Mouse (Mus musculus) stomach, embryonic 14.5 days (tissue): ENCODE data around the gene Tubd1. TPM values are rescaled to one million over a fixed set of nuclear protein-coding genes. Genes with fewer than 3 reads are reported as not detected.

Experiments used
- ATAC-seq: fragments of 200-750 bp; cut with Nextera tagmentation; 2 replicates; pipeline ENCODE4 v1.8.0; 2017; ENCODE audit warnings: low read depth, moderate TSS enrichment; ENCODE audit not compliant: insufficient number of reproducible peaks, insufficient read depth, low FRiP score
- H3K27ac ChIP-seq: fragments of 300-500 bp; sonication (generic); 2 replicates; pipeline ENCODE4 v1.5.1; 2014; ENCODE audit warnings: mild to moderate bottlenecking, low read length, moderate library complexity, mixed read lengths
- H3K27me3 ChIP-seq: fragments of 300-500 bp; sonication (generic); 2 replicates; pipeline ENCODE4 v1.6.1; 2014; ENCODE audit warnings: low read length, control low read depth, mixed read lengths; ENCODE audit not compliant: control insufficient read depth, insufficient read depth
- H3K36me3 ChIP-seq: fragments of 300-500 bp; sonication (generic); 2 replicates; pipeline ENCODE4 v1.6.1; 2014; ENCODE audit warnings: mild to moderate bottlenecking, control low read depth, low read length, moderate library complexity, mixed read lengths; ENCODE audit not compliant: control insufficient read depth, insufficient read depth
- H3K4me1 ChIP-seq: fragments of 300-500 bp; sonication (generic); 2 replicates; pipeline ENCODE4 v1.6.1; 2014; ENCODE audit warnings: low read length, control low read depth, mixed read lengths; ENCODE audit not compliant: control insufficient read depth, insufficient read depth
- H3K4me2 ChIP-seq: fragments of 300-500 bp; sonication (generic); replicated peaks from 2 replicates; pipeline ENCODE4 v1.6.1; 2014; ENCODE audit warnings: low read depth, low read length, control low read depth
- H3K4me3 ChIP-seq: fragments of 300-500 bp; sonication (generic); 2 replicates; pipeline ENCODE4 v1.5.1; 2014; ENCODE audit warnings: low read depth, low read length, control low read depth
- H3K9ac ChIP-seq: fragments of 300-500 bp; sonication (generic); replicated peaks from 2 replicates; pipeline ENCODE4 v1.6.1; 2014; ENCODE audit warnings: low read depth, mild to moderate bottlenecking, control low read depth, low read length, moderate library complexity, mixed read lengths
- H3K9me3 ChIP-seq: fragments of 300-500 bp; sonication (generic); 2 replicates; pipeline ENCODE4 v1.6.1; 2016; ENCODE audit warnings: low read depth, low read length, control low read depth; ENCODE audit not compliant: control insufficient read depth
- WGBS: fragments of 180-500 bp; shearing (Covaris S2); extraction: QIAGEN DNeasy Blood & Tissue Kit; methylation state at CpG from one replicate; pipeline ENCODE4 v1.1.7; 2014; 5-methylcytosine and 5-hydroxymethylcytosine counted together
- polyA plus RNA-seq: library from polyadenylated mRNA; unstranded; fragments of >200 nt; fragmentation: Nextera tagmentation; extraction: Ambion mirVana; gene quantifications from 2 replicates; pipeline ENCODE4 v1.2.1, GENCODE M21; 2014

Tubd1 gene
- polyA plus RNA-seq: 9.9 and 10.0 TPM in 2 replicates

GRCm38 (mm10) chr11:86544639-86545299 lies at the start of gene Tubd1, which contains the start of gene Rps6kb1:
TSS of gene Tubd1 (plus strand) at chr11:86544991.
TSS of gene Rps6kb1 (minus strand) at chr11:86544805.
- Histone ChIP-seq H3K4me3 (peak within 1 kb of the TSS; percentile 91), H3K4me1 (peaks cover 3% of the 10 kb centered on the region; the same call in 1 of the 2 replicates), H3K4me2 (peak within 1 kb of the TSS; percentile 83), H3K9me3 (no peaks in the 10 kb centered on the region), H3K9ac (peak within 1 kb of the TSS; percentile 98), H3K27ac (peak within 1 kb of the TSS; percentile 92), H3K36me3 (no peaks in the 10 kb centered on the region; the same call in 1 of the 2 replicates), H3K27me3 (no peaks in the 10 kb centered on the region)
- under 1% methylated on average over 43 of the region's 43 CpGs for WGBS
- ATAC-seq: peak; percentile 98

- Histone ChIP-seq H3K27me3 (no peaks in the 10 kb centered on the region), H3K36me3 (peaks cover 23% of the 10 kb centered on the region), H3K4me2 (no peak overlapping the region), H3K9ac (no peak overlapping the region), H3K27ac (no peak overlapping the region), H3K9me3 (no peaks in the 10 kb centered on the region), H3K4me1 (no peaks in the 10 kb centered on the region), H3K4me3 (no peak overlapping the region)
- no peak for ATAC-seq
- WGBS: 97% methylated on average over 1 of the region's 1 CpGs
Observed at GRCm38 (mm10) chr11:86497356-86497755, 47.4 kb upstream of the Tubd1 start.

GRCm38 (mm10) chr11:86497908-86498307 lies 46.9 kb upstream of the Tubd1 start:
- WGBS: 76% methylated on average over 3 of the region's 3 CpGs

GRCm38 (mm10) chr11:86500795-86501194 lies 44.0 kb upstream of the Tubd1 start:
- H3K4me3 ChIP-seq: no peak overlapping the region
- H3K27ac ChIP-seq: no peak overlapping the region
- H3K9ac ChIP-seq: no peak overlapping the region
- H3K4me1 ChIP-seq: no peaks in the 10 kb centered on the region
- H3K27me3 ChIP-seq: no peaks in the 10 kb centered on the region
- no peak for ATAC-seq
- H3K4me2 ChIP-seq: no peak overlapping the region
- 67% methylated on average over 1 of the region's 1 CpGs for WGBS
- H3K36me3 ChIP-seq: peaks cover 48% of the 10 kb centered on the region
- H3K9me3 ChIP-seq: no peaks in the 10 kb centered on the region

More at GRCm38 (mm10) chr11:86497908-86498307, 46.9 kb upstream of the Tubd1 start:
- Histone ChIP-seq H3K27ac (no peak overlapping the region), H3K4me2 (no peak overlapping the region), H3K9ac (no peak overlapping the region), H3K36me3 (peaks cover 28% of the 10 kb centered on the region), H3K9me3 (no peaks in the 10 kb centered on the region), H3K4me1 (no peaks in the 10 kb centered on the region), H3K4me3 (no peak overlapping the region), H3K27me3 (no peaks in the 10 kb centered on the region)
- ATAC-seq: no peak

- no peaks in the 10 kb centered on the region for H3K4me1 ChIP-seq
- no peak for ATAC-seq
- H3K4me3 ChIP-seq: no peak overlapping the region
- WGBS: 85% methylated on average over 2 of the region's 2 CpGs
- H3K9ac ChIP-seq: no peak overlapping the region
- no peak overlapping the region for H3K4me2 ChIP-seq
- no peaks in the 10 kb centered on the region for H3K9me3 ChIP-seq
- peaks cover 50% of the 10 kb centered on the region for H3K36me3 ChIP-seq
- H3K27me3 ChIP-seq: no peaks in the 10 kb centered on the region
- no peak overlapping the region for H3K27ac ChIP-seq
Observed at GRCm38 (mm10) chr11:86503121-86503520, 41.7 kb upstream of the Tubd1 start.

GRCm38 (mm10) chr11:86507334-86507733 lies 37.5 kb upstream of the Tubd1 start:
- H3K9ac ChIP-seq: no peak overlapping the region
- H3K4me1 ChIP-seq: no peaks in the 10 kb centered on the region
- WGBS: 58% methylated on average over 2 of the region's 2 CpGs
- H3K27ac ChIP-seq: no peak overlapping the region
- H3K27me3 ChIP-seq: no peaks in the 10 kb centered on the region
- H3K9me3 ChIP-seq: no peaks in the 10 kb centered on the region
- H3K4me3 ChIP-seq: no peak overlapping the region
- no peak overlapping the region for H3K4me2 ChIP-seq
- H3K36me3 ChIP-seq: peaks cover 72% of the 10 kb centered on the region
- no peak for ATAC-seq

GRCm38 (mm10) chr11:86507991-86508390 lies 36.8 kb upstream of the Tubd1 start:
- no peak overlapping the region for H3K27ac ChIP-seq

GRCm38 (mm10) chr11:86516620-86517019 lies 28.2 kb upstream of the Tubd1 start:
- no peaks in the 10 kb centered on the region for H3K4me1 ChIP-seq
- ATAC-seq: no peak
- no peak overlapping the region for H3K27ac ChIP-seq
- 82% methylated on average over 3 of the region's 3 CpGs for WGBS
- H3K4me3 ChIP-seq: no peak overlapping the region
- H3K9ac ChIP-seq: no peak overlapping the region
- peaks cover 65% of the 10 kb centered on the region for H3K36me3 ChIP-seq
- no peaks in the 10 kb centered on the region for H3K9me3 ChIP-seq
- H3K4me2 ChIP-seq: no peak overlapping the region
- H3K27me3 ChIP-seq: no peaks in the 10 kb centered on the region

More at GRCm38 (mm10) chr11:86507991-86508390, 36.8 kb upstream of the Tubd1 start:
- H3K4me3 ChIP-seq: no peak overlapping the region
- WGBS: 95% methylated on average over 2 of the region's 2 CpGs
- H3K27me3 ChIP-seq: no peaks in the 10 kb centered on the region
- no peak overlapping the region for H3K4me2 ChIP-seq
- peaks cover 71% of the 10 kb centered on the region for H3K36me3 ChIP-seq
- H3K9ac ChIP-seq: no peak overlapping the region
- H3K9me3 ChIP-seq: no peaks in the 10 kb centered on the region
- no peak for ATAC-seq
- H3K4me1 ChIP-seq: no peaks in the 10 kb centered on the region
